In genomic region chr10:81389801-81390677, GRCm38 (mm10) we compare ENCODE assay signal across 9 mouse cellular contexts. TPM values are rescaled to one million over a fixed set of nuclear protein-coding genes. Genes with fewer than 3 reads are reported as not detected.
DNase-seq lines count a peak whose midpoint lies in the region; ATAC-seq and TF ChIP-seq lines count a peak whose summit lies in the region.
"Had no signal": no experiment of that assay in that cellular context is flagged by ENCODE, and none has a peak within 500 bp of the region (broad histone marks: within the 10 kb centered on the region; RNA-seq: fewer than 3 reads in every experiment).

No protein-coding gene starts in this region.

- DNase-seq in layer of hippocampus, adult 2 months (ENCODE audit: low spot score in 2 of 2): peak; percentile 57 to 82
- DNase-seq in layer of hippocampus, adult 9-10 months (ENCODE audit: low spot score): no peak
- peak; percentile 79 for DNase-seq in cerebellum, adult 8-10 months
- peak; percentile 82 for DNase-seq in left cerebral cortex, postnatal 4 days
- peak; percentile 72 for DNase-seq in mesoderm, embryonic 11.5 days (ENCODE audit: low read depth, low spot score)
- peak in 1 of 2 experiments; percentile 66 for DNase-seq in spleen, adult 2 months (ENCODE audit: low read depth in 1 of 2, low spot score in 2 of 2)

- H3K27me3 ChIP-seq in hindbrain, embryonic 15.5 days: no peaks in the 10 kb centered on the region
- H3K27me3 ChIP-seq in spleen, adult 2 months (ENCODE audit: control insufficient read depth, insufficient read depth, low read length): no peaks in the 10 kb centered on the region
- H3K27me3 ChIP-seq: limb, embryonic 12.5 days had no signal

- no peak for TF ChIP-seq POLR2A in spleen, adult 2 months (IDR thresholded peaks at IDR 0.05; ENCODE audit: low read depth, low read length)

- 61% methylated on average over 23 of the region's 23 CpGs for WGBS in hindbrain, embryonic 15.5 days
- 58% methylated on average over 23 of the region's 23 CpGs for WGBS in spleen, adult 2 months

- peak; percentile 95 for TF ChIP-seq CTCF in layer of hippocampus, adult 2 months (conservative IDR thresholded peaks at IDR 0.05)
- peak; percentile 90 for TF ChIP-seq CTCF in spleen, adult 2 months (IDR thresholded peaks at IDR 0.05; ENCODE audit: extremely low read depth, insufficient read depth, insufficient read length, insufficient replicate concordance)

- intact Hi-C loops in left cerebral cortex, postnatal 4 days (cut with DNase I): loop anchor here (2.0 to 5.0 kb wide), 2 partner anchors 52 to 61 kb away; no protein-coding TSS in a partner anchor

- no peak overlapping the region for H3K4me2 ChIP-seq in hindbrain, embryonic 15.5 days
- H3K4me2 ChIP-seq: limb, embryonic 12.5 days had no signal

- ATAC-seq in frontal cortex, adult (ENCODE audit: low TSS enrichment): peak; percentile 48
- peak; percentile 28; the same call in 1 of the 2 replicates for ATAC-seq in hindbrain, embryonic 15.5 days (ENCODE audit: low FRiP score, low read depth)

- H3K9ac ChIP-seq in hindbrain, embryonic 15.5 days: no peak overlapping the region
- H3K9ac ChIP-seq: limb, embryonic 12.5 days had no signal

- peak overlapping the region; percentile 10; the same call in 1 of the 2 replicates for H3K27ac ChIP-seq in layer of hippocampus, adult 2 months
- peak overlapping the region; percentile 37; the same call in 1 of the 2 replicates for H3K27ac ChIP-seq in hindbrain, embryonic 15.5 days (replicated peaks)
- no peak overlapping the region for H3K27ac ChIP-seq in spleen, adult 2 months (ENCODE audit: insufficient read depth, low read length)
- H3K27ac ChIP-seq: limb, embryonic 12.5 days had no signal

- H3K36me3 ChIP-seq in hindbrain, embryonic 15.5 days: peaks cover 30% of the 10 kb centered on the region
- peaks cover 14% of the 10 kb centered on the region for H3K36me3 ChIP-seq in spleen, adult 2 months (ENCODE audit: control insufficient read depth, insufficient read depth, low read length)

- peaks cover 35% of the 10 kb centered on the region for H3K4me1 ChIP-seq in hindbrain, embryonic 15.5 days (replicated peaks)
- peaks cover 17% of the 10 kb centered on the region; the same call in 1 of the 2 replicates for H3K4me1 ChIP-seq in spleen, adult 2 months (ENCODE audit: control insufficient read depth, insufficient read depth, insufficient read length)

- H3K4me3 ChIP-seq in layer of hippocampus, adult 2 months: no peak overlapping the region
- H3K4me3 ChIP-seq in hindbrain, embryonic 15.5 days: no peak overlapping the region
- no peak overlapping the region for H3K4me3 ChIP-seq in spleen, adult 2 months (ENCODE audit: extremely low read depth, insufficient read depth, insufficient read length)
- H3K4me3 ChIP-seq: limb, embryonic 12.5 days had no signal

- no peaks in the 10 kb centered on the region for H3K9me3 ChIP-seq in hindbrain, embryonic 15.5 days
- H3K9me3 ChIP-seq: limb, embryonic 12.5 days had no signal

RNA-seq across cellular contexts. Expression of gene Gm48552, which starts 1.2 kb away (rescaled TPM):
- total RNA-seq in layer of hippocampus, adult 2 months (2021): 1 to 10 TPM; 5.5 to 8.1 TPM
- polyA plus RNA-seq in hindbrain, embryonic 15.5 days (2015; fragmentation: Nextera tagmentation; extraction: Ambion mirVana): 2.1 and 2.7 TPM in 2 replicates
- total RNA-seq in left cerebral cortex, postnatal 4 days (2021): 1 to 10 TPM; 2.7 to 5.9 TPM
- 2.9 and 6.4 TPM in 2 replicates for polyA plus RNA-seq in spleen, adult 2 months (2012; rRNA removed)

RNA-seq across cellular contexts. Expression of gene Smim24, which starts 2.8 kb away (rescaled TPM):
- total RNA-seq in layer of hippocampus, adult 2 months (2021): 1 to 10 TPM; 1.9 to 2.1 TPM
- 1.4 and 1.8 TPM in 2 replicates for polyA plus RNA-seq in hindbrain, embryonic 15.5 days (2015; fragmentation: Nextera tagmentation; extraction: Ambion mirVana)
- 1 to 10 TPM; 1.5 to 2.3 TPM for total RNA-seq in left cerebral cortex, postnatal 4 days (2021)
- polyA plus RNA-seq in spleen, adult 2 months (2012; rRNA removed): 18.3 and 22.9 TPM in 2 replicates

RNA-seq across cellular contexts. Expression of gene Gm48551, which starts 5.8 kb away (rescaled TPM):
- total RNA-seq in layer of hippocampus, adult 2 months (2021): 1 to 10 TPM; 4.4 to 6.1 TPM
- polyA plus RNA-seq in hindbrain, embryonic 15.5 days (2015; fragmentation: Nextera tagmentation; extraction: Ambion mirVana): 6.2 and 6.6 TPM in 2 replicates
- total RNA-seq in left cerebral cortex, postnatal 4 days (2021): 1 to 10 TPM; 3.7 to 4.4 TPM
- polyA plus RNA-seq in spleen, adult 2 months (2012; rRNA removed): 2.3 and 2.9 TPM in 2 replicates

RNA-seq across cellular contexts. Expression of gene Dohh, which starts 5.8 kb away (rescaled TPM):
- 10 to 100 TPM; 75.9 to 79.7 TPM for total RNA-seq in layer of hippocampus, adult 2 months (2021)
- 92.2 and 94.0 TPM in 2 replicates for polyA plus RNA-seq in hindbrain, embryonic 15.5 days (2015; fragmentation: Nextera tagmentation; extraction: Ambion mirVana)
- 10 to 100 TPM; 58.8 to 61.5 TPM for total RNA-seq in left cerebral cortex, postnatal 4 days (2021)
- 47.9 and 71.7 TPM in 2 replicates for polyA plus RNA-seq in spleen, adult 2 months (2012; rRNA removed)

RNA-seq across cellular contexts. Expression of gene Fzr1, which starts 11.7 kb away (rescaled TPM):
- total RNA-seq in layer of hippocampus, adult 2 months (2021): 10 to 100 TPM; 70.1 to 72.0 TPM
- 147 and 152 TPM in 2 replicates for polyA plus RNA-seq in hindbrain, embryonic 15.5 days (2015; fragmentation: Nextera tagmentation; extraction: Ambion mirVana)
- total RNA-seq in left cerebral cortex, postnatal 4 days (2021): 100 to 1,000 TPM; 109 to 112 TPM
- 127 and 128 TPM in 2 replicates for polyA plus RNA-seq in spleen, adult 2 months (2012; rRNA removed)
